Mouse (Mus musculus) small intestine, adult 2 months (tissue): ENCODE results near the gene Selenom.

Experiments used
- CTCF ChIP-seq: fragments of 200-500 bp; IDR thresholded peaks from 2 replicates; pipeline ENCODE4 v1.5.1; 2012; ENCODE audit warnings: low read depth, mild to moderate bottlenecking, control low read depth, inconsistent platforms, low read length, moderate library complexity, mixed read lengths; ENCODE audit not compliant: insufficient replicate concordance, insufficient read length; ENCODE audit errors: extremely low read depth
- POLR2A ChIP-seq: fragments of 200-500 bp; IDR thresholded peaks from 2 replicates; pipeline ENCODE4 v1.6.1; 2012; ENCODE audit warnings: low read depth, mild to moderate bottlenecking, control low read depth, inconsistent platforms, low read length, moderate library complexity

GRCm38 (mm10) chr11:3509181-3510085, 5.1 kb upstream of the Selenom start:
- no peak for TF ChIP-seq CTCF
- TF ChIP-seq POLR2A, result no peak
